Mouse (Mus musculus): Measurements from ENCODE around the gene Klhl29. TPM values are rescaled to one million over a fixed set of nuclear protein-coding genes. Genes with fewer than 3 reads are reported as not detected.

Gene Klhl29
- polyA plus RNA-seq, 1 experiment from 2014 or later, result 2.9 TPM

- H3K36me3 ChIP-seq (ENCODE audit: control insufficient read depth, insufficient read depth, low read length), result no peaks in the 10 kb centered on the region
- H3K27ac ChIP-seq (replicated peaks; ENCODE audit: low read depth, low read length), result no peak overlapping the region
- DNase-seq (ENCODE audit: low spot score) (no peak), ATAC-seq (ENCODE audit: insufficient number of reproducible peaks, low FRiP score, low TSS enrichment, low read depth) (no peak)
- 85% methylated on average over 4 of the region's 4 CpGs for WGBS
- no peaks in the 10 kb centered on the region for H3K27me3 ChIP-seq (ENCODE audit: control insufficient read depth, insufficient read depth, low read length)
- no peak overlapping the region for H3K4me3 ChIP-seq (ENCODE audit: low read depth, low read length)
- no peaks in the 10 kb centered on the region for H3K4me1 ChIP-seq (ENCODE audit: control insufficient read depth, insufficient read depth, low read length)
- no peak overlapping the region for H3K4me2 ChIP-seq (ENCODE audit: low read depth, severe bottlenecking)
- no peak overlapping the region for H3K9ac ChIP-seq (ENCODE audit: low read length)
- H3K9me3 ChIP-seq (ENCODE audit: control insufficient read depth, low read length), result no peaks in the 10 kb centered on the region
Observed at GRCm38 (mm10) chr12:5129190-5129589, 246.3 kb downstream of the Klhl29 start.

- no peaks in the 10 kb centered on the region for H3K4me1 ChIP-seq (ENCODE audit: control insufficient read depth, insufficient read depth, low read length)
- no peak overlapping the region for H3K4me2 ChIP-seq (ENCODE audit: low read depth, severe bottlenecking)
- 77% methylated on average over 7 of the region's 7 CpGs for WGBS
- ATAC-seq (ENCODE audit: insufficient number of reproducible peaks, low FRiP score, low TSS enrichment, low read depth) (no peak), DNase-seq (ENCODE audit: low spot score) (no peak)
- H3K4me3 ChIP-seq (ENCODE audit: low read depth, low read length), result no peak overlapping the region
- no peaks in the 10 kb centered on the region for H3K9me3 ChIP-seq (ENCODE audit: control insufficient read depth, low read length)
- no peak overlapping the region for H3K27ac ChIP-seq (replicated peaks; ENCODE audit: low read depth, low read length)
- no peaks in the 10 kb centered on the region for H3K27me3 ChIP-seq (ENCODE audit: control insufficient read depth, insufficient read depth, low read length)
- no peak overlapping the region for H3K9ac ChIP-seq (ENCODE audit: low read length)
- no peaks in the 10 kb centered on the region for H3K36me3 ChIP-seq (ENCODE audit: control insufficient read depth, insufficient read depth, low read length)
Observed at GRCm38 (mm10) chr12:5125907-5126306, 249.6 kb downstream of the Klhl29 start.

- DNase-seq (ENCODE audit: low spot score), result no peak
- no peak overlapping the region for H3K4me2 ChIP-seq (ENCODE audit: low read depth, severe bottlenecking)
- no peak overlapping the region for H3K9ac ChIP-seq (ENCODE audit: low read length)
- H3K4me1 ChIP-seq (ENCODE audit: control insufficient read depth, insufficient read depth, low read length), result no peaks in the 10 kb centered on the region
- WGBS, result 51% methylated on average over 8 of the region's 8 CpGs
- H3K27me3 ChIP-seq (ENCODE audit: control insufficient read depth, insufficient read depth, low read length), result no peaks in the 10 kb centered on the region
- no peak overlapping the region for H3K4me3 ChIP-seq (ENCODE audit: low read depth, low read length)
- ATAC-seq (ENCODE audit: insufficient number of reproducible peaks, low FRiP score, low TSS enrichment, low read depth), result no peak
- H3K27ac ChIP-seq (replicated peaks; ENCODE audit: low read depth, low read length), result no peak overlapping the region
- no peaks in the 10 kb centered on the region for H3K36me3 ChIP-seq (ENCODE audit: control insufficient read depth, insufficient read depth, low read length)
- no peaks in the 10 kb centered on the region for H3K9me3 ChIP-seq (ENCODE audit: control insufficient read depth, low read length)
Observed at GRCm38 (mm10) chr12:5122972-5123371, 252.5 kb downstream of the Klhl29 start.

GRCm38 (mm10) chr12:5120249-5120648 lies 255.2 kb downstream of the Klhl29 start:
- no peaks in the 10 kb centered on the region for H3K27me3 ChIP-seq (ENCODE audit: control insufficient read depth, insufficient read depth, low read length)

GRCm38 (mm10) chr12:5119726-5120125 lies 255.8 kb downstream of the Klhl29 start:
- DNase-seq (ENCODE audit: low spot score) (peak; percentile 79), ATAC-seq (ENCODE audit: insufficient number of reproducible peaks, low FRiP score, low TSS enrichment, low read depth) (0 out of 2 replicates have a peak, but pooled peaks have one; percentile 37)
- no peaks in the 10 kb centered on the region for H3K36me3 ChIP-seq (ENCODE audit: control insufficient read depth, insufficient read depth, low read length)
- no peaks in the 10 kb centered on the region for H3K27me3 ChIP-seq (ENCODE audit: control insufficient read depth, insufficient read depth, low read length)
- no peaks in the 10 kb centered on the region for H3K9me3 ChIP-seq (ENCODE audit: control insufficient read depth, low read length)
- H3K27ac ChIP-seq (replicated peaks; ENCODE audit: low read depth, low read length), result no peak overlapping the region
- H3K9ac ChIP-seq (ENCODE audit: low read length), result no peak overlapping the region
- WGBS, result 12% methylated on average over 15 of the region's 15 CpGs
- H3K4me3 ChIP-seq (ENCODE audit: low read depth, low read length), result no peak overlapping the region
- H3K4me1 ChIP-seq (ENCODE audit: control insufficient read depth, insufficient read depth, low read length), result no peaks in the 10 kb centered on the region
- H3K4me2 ChIP-seq (ENCODE audit: low read depth, severe bottlenecking), result peak overlapping the region; percentile 24; the same call in 1 of the 2 replicates

More at GRCm38 (mm10) chr12:5120249-5120648, 255.2 kb downstream of the Klhl29 start:
- Histone ChIP-seq H3K9me3 (ENCODE audit: control insufficient read depth, low read length) (no peaks in the 10 kb centered on the region), H3K9ac (ENCODE audit: low read length) (no peak overlapping the region), H3K4me1 (ENCODE audit: control insufficient read depth, insufficient read depth, low read length) (no peaks in the 10 kb centered on the region), H3K4me2 (ENCODE audit: low read depth, severe bottlenecking) (no peak overlapping the region), H3K36me3 (ENCODE audit: control insufficient read depth, insufficient read depth, low read length) (no peaks in the 10 kb centered on the region), H3K27ac (replicated peaks; ENCODE audit: low read depth, low read length) (no peak overlapping the region), H3K4me3 (ENCODE audit: low read depth, low read length) (no peak overlapping the region)
- ATAC-seq (ENCODE audit: insufficient number of reproducible peaks, low FRiP score, low TSS enrichment, low read depth), result no peak
- WGBS, result 55% methylated on average over 6 of the region's 6 CpGs
- no peak for DNase-seq (ENCODE audit: low spot score)

GRCm38 (mm10) chr12:5119286-5119685 lies 256.2 kb downstream of the Klhl29 start:
- ATAC-seq (ENCODE audit: insufficient number of reproducible peaks, low FRiP score, low TSS enrichment, low read depth) (no peak), DNase-seq (ENCODE audit: low spot score) (no peak)
- Histone ChIP-seq H3K4me1 (ENCODE audit: control insufficient read depth, insufficient read depth, low read length) (no peaks in the 10 kb centered on the region), H3K9ac (ENCODE audit: low read length) (no peak overlapping the region), H3K27me3 (ENCODE audit: control insufficient read depth, insufficient read depth, low read length) (no peaks in the 10 kb centered on the region), H3K4me3 (ENCODE audit: low read depth, low read length) (no peak overlapping the region), H3K9me3 (ENCODE audit: control insufficient read depth, low read length) (no peaks in the 10 kb centered on the region), H3K27ac (replicated peaks; ENCODE audit: low read depth, low read length) (no peak overlapping the region), H3K4me2 (ENCODE audit: low read depth, severe bottlenecking) (peak overlapping the region; percentile 24; the same call in 1 of the 2 replicates), H3K36me3 (ENCODE audit: control insufficient read depth, insufficient read depth, low read length) (no peaks in the 10 kb centered on the region)
- WGBS, result 58% methylated on average over 9 of the region's 9 CpGs

- H3K27me3 ChIP-seq (ENCODE audit: control insufficient read depth, insufficient read depth, low read length), result no peaks in the 10 kb centered on the region
- no peak overlapping the region for H3K9ac ChIP-seq (ENCODE audit: low read length)
- no peaks in the 10 kb centered on the region for H3K9me3 ChIP-seq (ENCODE audit: control insufficient read depth, low read length)
- no peak overlapping the region for H3K27ac ChIP-seq (replicated peaks; ENCODE audit: low read depth, low read length)
- DNase-seq (ENCODE audit: low spot score) (no peak), ATAC-seq (ENCODE audit: insufficient number of reproducible peaks, low FRiP score, low TSS enrichment, low read depth) (no peak)
- no peak overlapping the region for H3K4me3 ChIP-seq (ENCODE audit: low read depth, low read length)
- no peaks in the 10 kb centered on the region for H3K4me1 ChIP-seq (ENCODE audit: control insufficient read depth, insufficient read depth, low read length)
- H3K36me3 ChIP-seq (ENCODE audit: control insufficient read depth, insufficient read depth, low read length), result no peaks in the 10 kb centered on the region
- H3K4me2 ChIP-seq (ENCODE audit: low read depth, severe bottlenecking), result no peak overlapping the region
- 87% methylated on average over 5 of the region's 5 CpGs for WGBS
Observed at GRCm38 (mm10) chr12:5116605-5117004, 258.9 kb downstream of the Klhl29 start.

GRCm38 (mm10) chr12:5114631-5115030 lies 260.9 kb downstream of the Klhl29 start:
- no peak for DNase-seq (ENCODE audit: low spot score)
- Histone ChIP-seq H3K27ac (replicated peaks; ENCODE audit: low read depth, low read length) (no peak overlapping the region), H3K36me3 (ENCODE audit: control insufficient read depth, insufficient read depth, low read length) (no peaks in the 10 kb centered on the region), H3K4me1 (ENCODE audit: control insufficient read depth, insufficient read depth, low read length) (no peaks in the 10 kb centered on the region), H3K4me2 (ENCODE audit: low read depth, severe bottlenecking) (no peak overlapping the region), H3K9ac (ENCODE audit: low read length) (no peak overlapping the region), H3K4me3 (ENCODE audit: low read depth, low read length) (no peak overlapping the region), H3K9me3 (ENCODE audit: control insufficient read depth, low read length) (no peaks in the 10 kb centered on the region), H3K27me3 (ENCODE audit: control insufficient read depth, insufficient read depth, low read length) (no peaks in the 10 kb centered on the region)
- WGBS, result 77% methylated on average over 4 of the region's 4 CpGs
- ATAC-seq (ENCODE audit: insufficient number of reproducible peaks, low FRiP score, low TSS enrichment, low read depth), result no peak

- peak; percentile 75 for DNase-seq (ENCODE audit: low spot score)
- H3K9me3 ChIP-seq (ENCODE audit: control insufficient read depth, low read length), result no peaks in the 10 kb centered on the region
- no peak for ATAC-seq (ENCODE audit: insufficient number of reproducible peaks, low FRiP score, low TSS enrichment, low read depth)
Observed at GRCm38 (mm10) chr12:5111343-5111742, 264.1 kb downstream of the Klhl29 start.

More at GRCm38 (mm10) chr12:5111343-5111742, 264.1 kb downstream of the Klhl29 start:
- H3K4me2 ChIP-seq (ENCODE audit: low read depth, severe bottlenecking), result no peak overlapping the region
- no peak overlapping the region for H3K4me3 ChIP-seq (ENCODE audit: low read depth, low read length)
- peaks cover 4% of the 10 kb centered on the region; the same call in 1 of the 2 replicates for H3K4me1 ChIP-seq (ENCODE audit: control insufficient read depth, insufficient read depth, low read length)
- H3K36me3 ChIP-seq (ENCODE audit: control insufficient read depth, insufficient read depth, low read length), result no peaks in the 10 kb centered on the region
- H3K27ac ChIP-seq (replicated peaks; ENCODE audit: low read depth, low read length), result no peak overlapping the region
- WGBS, result 61% methylated on average over 3 of the region's 3 CpGs
- H3K27me3 ChIP-seq (ENCODE audit: control insufficient read depth, insufficient read depth, low read length), result no peaks in the 10 kb centered on the region
- H3K9ac ChIP-seq (ENCODE audit: low read length), result no peak overlapping the region

All from limb, embryonic 11.5 days (tissue).